Mouse (Mus musculus) ES-Bruce4 (cell line): ENCODE data around the gene Rec8.

ENCODE experiments used
- CTCF ChIP-seq: IDR thresholded peaks from one replicate; pipeline ENCODE4 v1.8.1; 2011; ENCODE audit warnings: low read depth, low read length
- EP300 ChIP-seq: IDR thresholded peaks from 2 replicates; pipeline ENCODE4 v1.6.1; 2011; ENCODE audit warnings: low read depth, low read length; ENCODE audit not compliant: insufficient read depth
- POLR2A ChIP-seq: IDR thresholded peaks from one replicate; pipeline ENCODE4 v1.8.1; 2011; ENCODE audit warnings: low read length; ENCODE audit not compliant: insufficient read depth

GRCm38 (mm10) chr14:55616844-55617243 lies 993 bp upstream of the Rec8 start:
- TF ChIP-seq POLR2A = no peak
- no peak for TF ChIP-seq CTCF
- TF ChIP-seq EP300 = no peak
